Mouse (Mus musculus) brain, embryonic 14.5 days (tissue): ENCODE measurements around the gene Sbk3.

Experiments used
- CTCF ChIP-seq: fragments of 200-500 bp; IDR thresholded peaks from 2 replicates; pipeline ENCODE4 v1.5.1; 2012; ENCODE audit warnings: inconsistent platforms, mild to moderate bottlenecking, moderate library complexity, borderline replicate concordance; ENCODE audit not compliant: insufficient read depth, insufficient read length; ENCODE audit errors: extremely low read depth
- POLR2A ChIP-seq: fragments of 200-500 bp; IDR thresholded peaks from 2 replicates; pipeline ENCODE4 v1.6.1; 2012; ENCODE audit warnings: mild to moderate bottlenecking, inconsistent platforms, borderline replicate concordance; ENCODE audit not compliant: poor library complexity, insufficient read depth, insufficient read length, severe bottlenecking; ENCODE audit errors: extremely low read depth

DNA sequence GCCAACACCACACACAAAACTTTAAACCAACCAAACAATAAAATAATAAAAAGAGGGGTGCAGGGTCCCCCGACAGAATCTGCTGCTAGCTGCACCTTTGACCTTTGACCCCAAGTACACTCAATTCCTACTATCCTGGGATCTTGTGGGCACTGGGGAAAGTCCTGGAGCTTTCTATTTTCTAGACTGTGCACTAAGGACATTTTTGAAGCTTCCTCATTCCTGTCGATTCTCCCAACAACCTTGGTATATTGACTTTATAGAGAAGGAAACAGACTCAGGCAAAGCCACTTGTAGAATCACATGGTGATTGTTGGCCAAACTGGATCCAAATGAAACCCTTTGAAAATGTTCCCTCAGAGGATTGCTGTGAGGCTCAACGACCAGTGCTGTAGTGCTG is 45.1 kb upstream of the Sbk3 start:
- no peak for TF ChIP-seq CTCF
- TF ChIP-seq POLR2A, result no peak
